Mouse (Mus musculus) cortical plate, adult 2 months (tissue): ENCODE data around the gene Prr3. TPM values are rescaled to one million over a fixed set of nuclear protein-coding genes. Genes with fewer than 3 reads are reported as not detected.

ENCODE experiments used
- H3K27ac ChIP-seq: fragments of 200-500 bp; 2 replicates; pipeline ENCODE4 v1.5.1; 2012; ENCODE audit warnings: low read length, control low read depth, inconsistent platforms; ENCODE audit not compliant: insufficient read depth
- H3K4me1 ChIP-seq: fragments of 200-500 bp; 2 replicates; pipeline ENCODE4 v1.6.1; 2011; ENCODE audit warnings: low read length; ENCODE audit not compliant: control insufficient read depth, insufficient read depth
- H3K4me3 ChIP-seq: fragments of 200-500 bp; 2 replicates; pipeline ENCODE4 v1.5.1; 2011; ENCODE audit warnings: mild to moderate bottlenecking, low read length, control low read depth; ENCODE audit not compliant: insufficient read depth
- CTCF ChIP-seq: fragments of 200-500 bp; IDR thresholded peaks from 2 replicates; pipeline ENCODE4 v1.5.1; 2011; ENCODE audit warnings: mild to moderate bottlenecking, control low read depth, low read length; ENCODE audit not compliant: insufficient read depth; ENCODE audit errors: extremely low read depth
- POLR2A ChIP-seq: fragments of 200-500 bp; IDR thresholded peaks from 2 replicates; pipeline ENCODE4 v1.6.1; 2011; ENCODE audit warnings: mild to moderate bottlenecking, low read length, control low read depth; ENCODE audit not compliant: insufficient read depth; ENCODE audit errors: extremely low read depth
- polyA plus RNA-seq: library from polyadenylated mRNA; depleted of rRNA; stranded (reverse); fragments of >200 nt; gene quantifications from 2 replicates; pipeline ENCODE4 v1.2.3, GENCODE M21; 2012; rRNA removed

The Prr3 gene
- 47.0 and 47.8 TPM in 2 replicates for polyA plus RNA-seq

- peaks cover 2% of the 10 kb centered on the region for H3K4me1 ChIP-seq
- TF ChIP-seq CTCF (no peak), POLR2A (no peak)
- peak within 1 kb of the TSS; percentile 76 for H3K27ac ChIP-seq
- peak within 1 kb of the TSS; percentile 97 for H3K4me3 ChIP-seq
Measured at GRCm38 (mm10) chr17:35979401-35980362, at the start of gene Prr3, which contains the start of gene Gnl1. Gene Prr3 (minus strand): TSS chr17:35980236. Gene Gnl1 (plus strand): TSS chr17:35979851.

GRCm38 (mm10) chr17:36028879-36029619 lies 49.0 kb upstream of the Prr3 start:
- H3K27ac ChIP-seq, result no peak overlapping the region
- H3K4me1 ChIP-seq, result peaks cover 4% of the 10 kb centered on the region
- TF ChIP-seq CTCF (no peak), POLR2A (no peak)
- no peak overlapping the region for H3K4me3 ChIP-seq

- Histone ChIP-seq H3K27ac (no peak overlapping the region), H3K4me1 (peaks cover 6% of the 10 kb centered on the region), H3K4me3 (no peak overlapping the region)
- TF ChIP-seq POLR2A (no peak), CTCF (no peak)
Measured at GRCm38 (mm10) chr17:36027663-36028062, 47.6 kb upstream of the Prr3 start.

- Histone ChIP-seq H3K4me1 (peaks cover 4% of the 10 kb centered on the region), H3K27ac (no peak overlapping the region), H3K4me3 (no peak overlapping the region)
- TF ChIP-seq POLR2A (no peak), CTCF (no peak)
Measured at GRCm38 (mm10) chr17:36025901-36026300, 45.9 kb upstream of the Prr3 start.

GRCm38 (mm10) chr17:36025197-36025596 lies 45.2 kb upstream of the Prr3 start:
- H3K4me1 ChIP-seq, result peaks cover 4% of the 10 kb centered on the region
- H3K4me3 ChIP-seq, result no peak overlapping the region
- TF ChIP-seq POLR2A, result no peak
- no peak for TF ChIP-seq CTCF
- no peak overlapping the region for H3K27ac ChIP-seq

- H3K27ac ChIP-seq, result peak overlapping the region; percentile 56
Measured at GRCm38 (mm10) chr17:36023710-36024654, 43.9 kb upstream of the Prr3 start.

GRCm38 (mm10) chr17:36022922-36023321 lies 42.9 kb upstream of the Prr3 start:
- Histone ChIP-seq H3K4me1 (peaks cover 4% of the 10 kb centered on the region), H3K4me3 (no peak overlapping the region), H3K27ac (no peak overlapping the region)
- no peak for TF ChIP-seq CTCF
- TF ChIP-seq POLR2A, result no peak

More at GRCm38 (mm10) chr17:36023710-36024654, 43.9 kb upstream of the Prr3 start:
- H3K4me1 ChIP-seq, result peaks cover 4% of the 10 kb centered on the region
- no peak overlapping the region for H3K4me3 ChIP-seq
- TF ChIP-seq POLR2A, result no peak

GRCm38 (mm10) chr17:36022098-36022497 lies 42.1 kb upstream of the Prr3 start:
- no peak overlapping the region for H3K27ac ChIP-seq
- TF ChIP-seq POLR2A, result no peak
- no peak for TF ChIP-seq CTCF
- no peak overlapping the region for H3K4me3 ChIP-seq
- peaks cover 4% of the 10 kb centered on the region for H3K4me1 ChIP-seq

GRCm38 (mm10) chr17:36021309-36021708 lies 41.3 kb upstream of the Prr3 start:
- no peak for TF ChIP-seq CTCF
- TF ChIP-seq POLR2A, result no peak
- 0 out of 2 replicates have a peak overlapping the region, but pooled peaks have one; percentile 12 for H3K27ac ChIP-seq
- peaks cover 4% of the 10 kb centered on the region for H3K4me1 ChIP-seq
- H3K4me3 ChIP-seq, result no peak overlapping the region
